Mouse (Mus musculus) embryonic facial prominence, embryonic 12.5 days (tissue): ENCODE results near the gene Zfp61. TPM values are rescaled to one million over a fixed set of nuclear protein-coding genes. Genes with fewer than 3 reads are reported as not detected.

ENCODE experiments used
- ATAC-seq: fragments of 200-750 bp; cut with Nextera tagmentation; 2 replicates; pipeline ENCODE4 v1.8.0; 2017; ENCODE audit not compliant: insufficient number of reproducible peaks, insufficient read depth, low FRiP score, low TSS enrichment
- H3K27ac ChIP-seq: fragments of 300-500 bp; sonication (generic); 2 replicates; pipeline ENCODE4 v1.5.1; 2016; ENCODE audit warnings: mild to moderate bottlenecking
- H3K27me3 ChIP-seq: fragments of 300-500 bp; sonication (generic); 2 replicates; pipeline ENCODE4 v1.6.1; 2016; ENCODE audit warnings: mild to moderate bottlenecking, moderate library complexity
- H3K36me3 ChIP-seq: fragments of 300-500 bp; sonication (generic); 2 replicates; pipeline ENCODE4 v1.6.1; 2016; ENCODE audit warnings: mild to moderate bottlenecking
- H3K4me1 ChIP-seq: fragments of 300-500 bp; sonication (generic); 2 replicates; pipeline ENCODE4 v1.6.1; 2016
- H3K4me2 ChIP-seq: fragments of 300-500 bp; sonication (generic); replicated peaks from 2 replicates; pipeline ENCODE4 v1.6.1; 2016; ENCODE audit warnings: mild to moderate bottlenecking, moderate library complexity
- H3K4me3 ChIP-seq: fragments of 300-500 bp; sonication (generic); 2 replicates; pipeline ENCODE4 v1.5.1; 2016; ENCODE audit warnings: mild to moderate bottlenecking
- H3K9ac ChIP-seq: fragments of 300-500 bp; sonication (generic); 2 replicates; pipeline ENCODE4 v1.6.1; 2016; ENCODE audit warnings: mild to moderate bottlenecking, moderate library complexity
- H3K9me3 ChIP-seq: fragments of 300-500 bp; sonication (generic); 2 replicates; pipeline ENCODE4 v1.6.1; 2016; ENCODE audit warnings: mild to moderate bottlenecking, moderate library complexity
- WGBS: fragments of 180-500 bp; shearing (Covaris S2); methylation state at CpG from one replicate; pipeline ENCODE4 v1.1.7; 2016; 5-methylcytosine and 5-hydroxymethylcytosine counted together
- polyA plus RNA-seq: library from polyadenylated mRNA; unstranded; fragments of >200 nt; fragmentation: Nextera tagmentation; extraction: Ambion mirVana; gene quantifications from 2 replicates; pipeline ENCODE4 v1.2.1, GENCODE M21; 2016

The Zfp61 gene
- polyA plus RNA-seq, result 57.7 and 63.1 TPM in 2 replicates

DNA sequence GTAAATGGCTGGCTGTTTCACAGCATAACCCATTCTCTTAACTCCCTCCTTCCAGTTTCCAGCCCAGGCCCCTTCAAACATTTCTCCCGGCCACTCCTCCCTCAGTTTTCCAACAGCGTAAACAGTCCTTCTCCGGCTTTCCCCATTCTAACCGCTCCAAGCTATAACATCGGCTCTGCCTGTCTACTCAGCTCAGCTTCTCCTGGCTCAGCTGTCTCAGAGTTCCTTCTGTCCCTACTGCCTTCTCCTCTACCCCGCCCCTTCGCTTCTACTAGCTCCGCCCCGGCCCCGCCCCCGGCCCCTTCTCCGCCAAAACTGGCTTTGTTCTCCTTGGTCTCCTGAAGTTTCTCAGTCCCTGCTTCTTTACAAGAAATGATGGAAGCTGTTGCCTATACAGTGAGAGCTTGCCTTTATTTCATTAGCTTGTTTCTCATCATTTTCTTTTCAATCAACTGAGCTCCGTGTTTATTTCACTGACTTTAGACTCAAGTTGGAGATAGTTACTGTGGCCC lies at the start of gene Zfp61:
Gene Zfp61, minus strand, starts transcription at position 462 of the 512 bp plus-strand sequence.
- 4% methylated on average over 13 of the region's 13 CpGs for WGBS
- Histone ChIP-seq H3K4me3 (peak within 1 kb of the TSS; percentile 70), H3K9me3 (no peaks in the 10 kb centered on the region), H3K4me2 (peak within 1 kb of the TSS; percentile 84), H3K9ac (peak within 1 kb of the TSS; percentile 51; the same call in 1 of the 2 replicates), H3K4me1 (peaks cover 9% of the 10 kb centered on the region; the same call in 1 of the 2 replicates), H3K36me3 (peaks cover 37% of the 10 kb centered on the region), H3K27me3 (no peaks in the 10 kb centered on the region), H3K27ac (peak within 1 kb of the TSS; percentile 97)
- peak; percentile 70; the same call in 1 of the 2 replicates for ATAC-seq

DNA sequence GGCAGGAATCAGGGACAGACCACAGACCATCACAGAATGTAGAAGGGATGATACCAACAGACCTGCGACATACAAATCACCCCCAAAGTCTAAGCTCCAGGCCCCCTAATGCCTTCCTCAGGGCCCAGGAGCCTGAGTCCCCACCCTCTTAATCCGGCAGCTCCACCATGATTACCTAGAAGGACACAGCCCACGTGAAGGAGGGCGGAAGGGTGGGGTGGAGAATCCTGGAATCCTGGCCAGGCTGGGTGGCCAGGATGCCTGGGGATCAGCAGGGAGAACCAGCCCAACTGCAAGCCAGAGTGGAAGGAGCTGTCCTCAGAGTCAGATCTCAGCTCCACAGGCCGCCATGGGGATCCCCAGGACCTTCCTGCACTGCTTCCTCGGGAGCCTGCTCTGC lies 47.9 kb upstream of the Zfp61 start, which contains the start of gene Lypd5:
Gene Lypd5, plus strand, starts transcription at position 301 of the 400 bp plus-strand sequence.
- no peak for ATAC-seq
- H3K4me3 ChIP-seq, result no peak within 1 kb of the TSS
- no peak within 1 kb of the TSS for H3K4me2 ChIP-seq
- no peak within 1 kb of the TSS for H3K27ac ChIP-seq
- no peaks in the 10 kb centered on the region for H3K36me3 ChIP-seq
- H3K4me1 ChIP-seq, result no peaks in the 10 kb centered on the region
- H3K9ac ChIP-seq, result no peak within 1 kb of the TSS
- WGBS, result 37% methylated on average over 6 of the region's 6 CpGs
- peaks cover 4% of the 10 kb centered on the region; the same call in 1 of the 2 replicates for H3K27me3 ChIP-seq
- H3K9me3 ChIP-seq, result no peaks in the 10 kb centered on the region

- H3K4me2 ChIP-seq, result no peak overlapping the region
- H3K36me3 ChIP-seq, result no peaks in the 10 kb centered on the region
- H3K9me3 ChIP-seq, result no peaks in the 10 kb centered on the region
- ATAC-seq, result no peak
- H3K27me3 ChIP-seq, result no peaks in the 10 kb centered on the region
- H3K4me3 ChIP-seq, result no peak overlapping the region
- WGBS, result 63% methylated on average over 5 of the region's 5 CpGs
- H3K27ac ChIP-seq, result no peak overlapping the region
- no peak overlapping the region for H3K9ac ChIP-seq
- no peaks in the 10 kb centered on the region for H3K4me1 ChIP-seq
Measured at GRCm38 (mm10) chr7:24346444-24346843, 45.4 kb upstream of the Zfp61 start.

GRCm38 (mm10) chr7:24343701-24344272 lies 42.8 kb upstream of the Zfp61 start:
- 55% methylated on average over 7 of the region's 7 CpGs for WGBS
- no peak for ATAC-seq
- Histone ChIP-seq H3K4me1 (no peaks in the 10 kb centered on the region), H3K36me3 (no peaks in the 10 kb centered on the region), H3K9ac (no peak overlapping the region), H3K4me2 (no peak overlapping the region), H3K9me3 (no peaks in the 10 kb centered on the region), H3K27ac (no peak overlapping the region), H3K27me3 (no peaks in the 10 kb centered on the region), H3K4me3 (no peak overlapping the region)

GRCm38 (mm10) chr7:24338241-24338640 lies 37.2 kb upstream of the Zfp61 start:
- no peaks in the 10 kb centered on the region for H3K4me1 ChIP-seq
- ATAC-seq, result no peak
- H3K9ac ChIP-seq, result no peak overlapping the region
- peaks cover 15% of the 10 kb centered on the region for H3K27me3 ChIP-seq
- H3K27ac ChIP-seq, result no peak overlapping the region
- no peaks in the 10 kb centered on the region for H3K36me3 ChIP-seq
- no peaks in the 10 kb centered on the region for H3K9me3 ChIP-seq
- 37% methylated on average over 2 of the region's 2 CpGs for WGBS
- no peak overlapping the region for H3K4me3 ChIP-seq
- H3K4me2 ChIP-seq, result no peak overlapping the region

- H3K4me1 ChIP-seq, result no peaks in the 10 kb centered on the region
- H3K4me3 ChIP-seq, result no peak overlapping the region
- no peak overlapping the region for H3K4me2 ChIP-seq
- WGBS, result 13% methylated on average over 5 of the region's 5 CpGs
- no peak overlapping the region for H3K9ac ChIP-seq
- H3K9me3 ChIP-seq, result no peaks in the 10 kb centered on the region
- no peak overlapping the region for H3K27ac ChIP-seq
- peaks cover 22% of the 10 kb centered on the region for H3K27me3 ChIP-seq
- ATAC-seq, result no peak
- no peaks in the 10 kb centered on the region for H3K36me3 ChIP-seq
Measured at GRCm38 (mm10) chr7:24335699-24336309, 34.8 kb upstream of the Zfp61 start.

GRCm38 (mm10) chr7:24333304-24333986 lies 32.4 kb upstream of the Zfp61 start, which contains the start of gene Tescl:
Gene Tescl (minus strand): TSS chr7:24333936.
- 0 out of 2 replicates have a peak within 1 kb of the TSS, but pooled peaks have one; percentile 6 for H3K4me2 ChIP-seq
- ATAC-seq, result no peak
- H3K36me3 ChIP-seq, result no peaks in the 10 kb centered on the region
- 47% methylated on average over 49 of the region's 49 CpGs for WGBS
- H3K27me3 ChIP-seq, result peaks cover 22% of the 10 kb centered on the region
- no peaks in the 10 kb centered on the region for H3K9me3 ChIP-seq
- no peaks in the 10 kb centered on the region for H3K4me1 ChIP-seq
- H3K4me3 ChIP-seq, result no peak within 1 kb of the TSS
- H3K27ac ChIP-seq, result no peak within 1 kb of the TSS
- no peak within 1 kb of the TSS for H3K9ac ChIP-seq

- Histone ChIP-seq H3K36me3 (no peaks in the 10 kb centered on the region), H3K4me2 (no peak overlapping the region), H3K9me3 (peaks cover 11% of the 10 kb centered on the region; the same call in 1 of the 2 replicates), H3K4me1 (no peaks in the 10 kb centered on the region), H3K9ac (no peak overlapping the region), H3K27ac (no peak overlapping the region), H3K27me3 (no peaks in the 10 kb centered on the region), H3K4me3 (no peak overlapping the region)
- no peak for ATAC-seq
- WGBS, result 88% methylated on average over 14 of the region's 14 CpGs
Measured at GRCm38 (mm10) chr7:24327281-24327975, 26.4 kb upstream of the Zfp61 start.

DNA sequence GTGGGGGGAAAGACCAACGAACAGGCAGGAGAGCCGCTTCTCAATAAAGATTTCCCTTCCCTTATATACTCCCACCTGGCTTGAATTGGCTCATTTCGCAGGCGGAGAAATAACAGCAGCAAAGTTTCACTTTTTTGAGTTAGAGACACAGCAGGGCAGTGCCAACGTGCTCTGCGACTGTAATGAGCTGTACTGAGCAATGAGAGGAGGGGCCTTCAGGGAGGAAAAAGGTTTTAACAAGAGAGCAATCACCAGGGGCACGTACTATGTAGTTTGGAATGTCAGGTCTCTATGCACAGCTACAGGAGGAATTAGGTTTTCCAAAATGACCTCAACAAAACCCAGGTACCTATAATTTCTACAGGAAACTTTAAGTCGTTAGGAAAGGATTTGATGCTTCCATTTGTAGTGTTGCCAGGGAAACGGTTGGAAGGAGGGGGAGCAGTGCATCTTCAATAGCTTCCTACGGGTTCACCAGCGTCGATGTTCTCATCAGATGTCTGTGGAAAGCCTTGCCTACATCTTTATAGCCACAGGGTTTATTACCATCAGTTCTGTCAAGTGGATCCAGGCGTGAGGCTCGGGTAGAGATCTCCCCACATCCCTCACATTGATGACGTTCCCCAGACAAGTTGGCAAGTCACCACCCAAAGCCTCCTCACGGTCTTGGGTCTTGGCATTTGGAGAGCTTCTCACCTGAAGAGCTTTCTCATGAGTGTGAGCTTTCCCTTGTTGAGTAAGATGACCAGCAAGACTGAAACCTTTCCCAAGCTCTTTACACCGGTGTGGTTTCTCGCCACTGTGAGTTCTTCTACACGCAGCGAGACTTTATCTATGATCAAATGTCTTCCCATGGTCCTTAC lies 25.5 kb upstream of the Zfp61 start:
- H3K4me2 ChIP-seq, result peak overlapping the region; percentile 46
- H3K27me3 ChIP-seq, result no peaks in the 10 kb centered on the region
- H3K9ac ChIP-seq, result 0 out of 2 replicates have a peak overlapping the region, but pooled peaks have one; percentile 34
- H3K9me3 ChIP-seq, result peaks cover 11% of the 10 kb centered on the region; the same call in 1 of the 2 replicates
- H3K36me3 ChIP-seq, result no peaks in the 10 kb centered on the region
- H3K4me3 ChIP-seq, result peak overlapping the region; percentile 22
- no peaks in the 10 kb centered on the region for H3K4me1 ChIP-seq
- 47% methylated on average over 20 of the region's 20 CpGs for WGBS
- peak overlapping the region; percentile 26; the same call in 1 of the 2 replicates for H3K27ac ChIP-seq
- no peak for ATAC-seq

DNA sequence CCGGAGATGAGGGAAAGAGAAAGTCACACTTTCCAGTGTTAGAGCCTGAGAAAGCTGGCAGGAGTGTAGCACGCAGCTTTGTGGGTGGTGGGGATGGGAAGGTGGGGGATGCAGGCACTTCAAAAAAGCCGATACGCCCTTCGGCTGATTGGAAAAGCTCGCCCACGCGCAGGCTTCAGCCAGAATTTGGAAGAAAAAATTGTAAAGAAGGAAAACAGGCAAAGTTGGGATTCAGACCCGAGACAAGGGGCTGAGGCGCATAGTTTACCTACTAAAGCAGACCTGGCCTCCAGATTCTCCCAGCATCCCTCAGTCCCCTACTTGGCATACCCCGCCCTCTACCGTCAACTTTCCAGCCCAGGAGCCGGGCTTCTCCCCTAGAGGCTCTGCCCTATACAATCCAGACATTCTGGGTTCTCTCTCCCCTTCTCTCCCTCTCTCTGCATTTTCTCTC lies 24.7 kb upstream of the Zfp61 start:
- Histone ChIP-seq H3K27ac (peak overlapping the region; percentile 26; the same call in 1 of the 2 replicates), H3K27me3 (no peaks in the 10 kb centered on the region), H3K9me3 (peaks cover 11% of the 10 kb centered on the region; the same call in 1 of the 2 replicates), H3K4me1 (no peaks in the 10 kb centered on the region), H3K36me3 (no peaks in the 10 kb centered on the region), H3K4me2 (peak overlapping the region; percentile 46), H3K9ac (peak overlapping the region; percentile 34), H3K4me3 (peak overlapping the region; percentile 22)
- 7% methylated on average over 13 of the region's 13 CpGs for WGBS
- peak; percentile 88 for ATAC-seq
